Mouse (Mus musculus): ENCODE data around the gene Slc12a3. TPM values are rescaled to one million over a fixed set of nuclear protein-coding genes. Genes with fewer than 3 reads are reported as not detected.

Slc12a3 gene
- 0.06 TPM in 1 of 2 replicates, not detected in the other for polyA plus RNA-seq (2014; fragmentation: Nextera tagmentation; extraction: Ambion mirVana)

DNA sequence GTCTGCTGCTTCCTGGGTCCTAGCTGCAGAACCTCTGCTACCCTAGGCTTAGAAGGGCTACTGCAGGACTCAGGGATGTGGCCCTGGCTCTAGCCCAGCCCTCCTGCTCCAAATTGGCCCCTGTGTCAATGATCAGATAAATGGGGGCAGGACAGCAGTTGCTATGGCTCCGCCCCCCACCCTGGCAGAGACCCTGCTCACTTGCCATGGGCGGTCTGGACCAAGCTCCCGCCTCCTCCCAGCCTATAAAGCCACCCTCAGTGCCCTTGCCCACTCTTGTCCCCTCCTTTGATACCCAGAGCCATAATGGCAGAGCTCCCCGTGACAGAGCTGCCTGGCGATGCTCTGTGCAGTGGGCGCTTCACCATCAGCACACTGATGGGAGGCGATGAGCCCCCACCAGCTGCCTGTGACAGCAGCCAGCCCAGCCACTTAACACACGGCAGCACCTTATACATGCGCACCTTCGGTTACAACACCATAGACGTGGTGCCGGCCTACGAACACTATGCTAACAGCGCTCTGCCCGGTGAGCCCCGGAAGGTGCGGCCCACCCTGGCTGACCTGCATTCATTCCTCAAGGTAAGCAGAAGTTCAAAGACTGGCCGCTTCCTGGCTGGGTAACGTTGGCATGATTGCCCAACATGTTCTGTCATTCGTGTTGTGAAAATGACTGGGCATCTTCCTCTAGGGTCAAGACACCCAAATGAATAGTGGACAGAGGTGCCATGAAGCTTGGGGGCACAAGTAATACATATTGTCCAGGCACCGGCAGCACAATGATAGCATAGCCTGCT lies at the start of gene Slc12a3:
Gene Slc12a3, plus strand, starts transcription at position 270 of the 797 bp plus-strand sequence.
- H3K4me1 ChIP-seq (replicated peaks; ENCODE audit: control insufficient read depth, insufficient read depth, low read length): no peaks in the 10 kb centered on the region
- H3K36me3 ChIP-seq (ENCODE audit: control insufficient read depth, insufficient read depth, low read length): no peaks in the 10 kb centered on the region
- ATAC-seq (ENCODE audit: low FRiP score) (no peak), DNase-seq (ENCODE audit: low spot score) (no peak)
- H3K9ac ChIP-seq (ENCODE audit: low read depth, low read length): no peak within 1 kb of the TSS
- no peaks in the 10 kb centered on the region for H3K9me3 ChIP-seq (ENCODE audit: control insufficient read depth, low read length)
- H3K4me2 ChIP-seq (replicated peaks; ENCODE audit: low read depth, low read length): no peak within 1 kb of the TSS
- WGBS: 81% methylated on average over 21 of the region's 21 CpGs
- no peaks in the 10 kb centered on the region for H3K27me3 ChIP-seq (ENCODE audit: control insufficient read depth, insufficient read depth, low read length)
- H3K27ac ChIP-seq (ENCODE audit: low read depth, low read length): no peak within 1 kb of the TSS
- no peak within 1 kb of the TSS for H3K4me3 ChIP-seq (ENCODE audit: low read depth, low read length)

DNA sequence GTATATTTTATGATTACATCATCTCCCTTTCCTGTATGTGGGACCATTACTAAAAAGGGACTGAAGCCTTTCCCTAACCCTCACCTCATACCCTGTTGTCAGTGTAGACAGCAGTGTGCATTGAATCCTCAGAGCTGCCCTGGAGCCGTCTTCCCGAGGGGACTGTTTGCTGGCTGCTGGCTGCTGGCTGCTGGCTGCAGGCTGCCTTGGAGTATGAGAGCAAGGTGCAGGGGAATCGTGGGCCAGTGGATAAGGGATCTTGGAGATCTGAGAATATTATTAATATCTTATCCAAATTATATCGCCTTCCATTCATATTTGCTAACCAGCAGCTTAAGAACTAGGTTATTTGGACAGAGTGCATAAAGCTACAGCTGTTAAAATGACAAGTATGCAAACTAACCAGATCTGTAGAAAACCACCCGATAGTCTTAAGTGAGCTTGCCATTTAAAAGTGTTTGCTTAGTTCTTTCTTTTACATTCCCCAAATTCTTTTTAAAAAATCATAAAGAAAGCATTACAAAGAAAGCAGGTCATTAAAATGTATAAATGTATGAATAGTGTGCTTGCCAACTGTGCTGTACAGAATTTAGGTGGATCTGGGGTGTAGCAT lies 48.9 kb upstream of the Slc12a3 start:
- DNase-seq (ENCODE audit: low spot score) (no peak), ATAC-seq (ENCODE audit: low FRiP score) (no peak)
- no peak overlapping the region for H3K4me3 ChIP-seq (ENCODE audit: low read depth, low read length)
- H3K27ac ChIP-seq (ENCODE audit: low read depth, low read length): no peak overlapping the region
- 83% methylated on average over 5 of the region's 5 CpGs for WGBS
- H3K36me3 ChIP-seq (ENCODE audit: control insufficient read depth, insufficient read depth, low read length): no peaks in the 10 kb centered on the region
- H3K4me1 ChIP-seq (replicated peaks; ENCODE audit: control insufficient read depth, insufficient read depth, low read length): no peaks in the 10 kb centered on the region
- H3K4me2 ChIP-seq (replicated peaks; ENCODE audit: low read depth, low read length): no peak overlapping the region
- no peaks in the 10 kb centered on the region for H3K9me3 ChIP-seq (ENCODE audit: control insufficient read depth, low read length)
- no peak overlapping the region for H3K9ac ChIP-seq (ENCODE audit: low read depth, low read length)
- H3K27me3 ChIP-seq (ENCODE audit: control insufficient read depth, insufficient read depth, low read length): no peaks in the 10 kb centered on the region

DNA sequence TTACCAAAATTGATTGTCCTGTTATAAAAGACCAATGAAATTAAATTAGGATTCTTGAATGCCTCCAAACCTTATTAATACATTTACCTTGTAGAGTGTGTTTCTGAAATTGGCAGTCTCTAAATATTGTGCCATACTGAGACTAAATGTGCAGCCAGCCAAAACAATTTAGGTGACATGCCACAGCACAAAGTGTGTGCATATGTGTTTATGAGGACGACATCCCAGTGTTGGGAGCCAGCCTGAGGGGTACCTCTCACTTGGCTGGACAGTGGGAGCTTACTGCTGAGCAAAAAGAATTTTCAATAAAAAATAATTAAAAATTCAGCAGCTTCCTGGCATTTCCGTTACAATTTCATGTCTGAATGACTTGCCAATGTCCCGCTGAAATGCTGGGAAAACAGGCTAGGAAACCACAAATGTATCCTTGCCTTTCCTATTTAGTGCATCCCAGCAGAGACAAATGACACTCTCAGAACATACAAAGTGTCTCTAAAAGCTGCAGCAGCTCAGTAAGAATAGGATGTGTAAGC lies 46.5 kb upstream of the Slc12a3 start:
- Histone ChIP-seq H3K9ac (ENCODE audit: low read depth, low read length) (no peak overlapping the region), H3K4me1 (replicated peaks; ENCODE audit: control insufficient read depth, insufficient read depth, low read length) (no peaks in the 10 kb centered on the region), H3K4me2 (replicated peaks; ENCODE audit: low read depth, low read length) (no peak overlapping the region), H3K4me3 (ENCODE audit: low read depth, low read length) (no peak overlapping the region), H3K9me3 (ENCODE audit: control insufficient read depth, low read length) (no peaks in the 10 kb centered on the region), H3K27me3 (ENCODE audit: control insufficient read depth, insufficient read depth, low read length) (no peaks in the 10 kb centered on the region), H3K27ac (ENCODE audit: low read depth, low read length) (no peak overlapping the region), H3K36me3 (ENCODE audit: control insufficient read depth, insufficient read depth, low read length) (no peaks in the 10 kb centered on the region)
- no peak for ATAC-seq (ENCODE audit: low FRiP score)
- WGBS: 93% methylated on average over 3 of the region's 3 CpGs
- DNase-seq (ENCODE audit: low spot score): no peak

DNA sequence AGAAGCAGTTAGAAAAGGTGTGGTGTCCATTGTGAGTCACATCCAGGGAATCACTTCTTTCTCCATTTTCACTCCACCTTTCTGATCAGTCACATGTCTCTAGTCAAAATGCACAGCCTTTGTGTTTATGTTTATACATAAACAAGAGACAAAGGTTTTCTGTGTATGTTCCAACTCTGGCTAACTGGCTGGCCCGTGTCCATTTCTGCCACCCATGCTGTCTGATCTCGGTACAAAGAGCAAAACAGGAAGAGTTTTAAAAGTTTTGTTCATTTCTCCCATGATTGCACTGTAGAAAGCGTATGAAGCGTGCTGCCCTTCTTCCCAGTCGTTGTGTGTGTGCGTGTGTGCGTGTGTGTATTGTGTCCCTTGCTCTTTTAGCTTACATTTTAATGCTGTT lies 44.8 kb upstream of the Slc12a3 start:
- no peak for DNase-seq (ENCODE audit: low spot score)
- Histone ChIP-seq H3K4me2 (replicated peaks; ENCODE audit: low read depth, low read length) (no peak overlapping the region), H3K9ac (ENCODE audit: low read depth, low read length) (no peak overlapping the region), H3K27me3 (ENCODE audit: control insufficient read depth, insufficient read depth, low read length) (no peaks in the 10 kb centered on the region), H3K4me1 (replicated peaks; ENCODE audit: control insufficient read depth, insufficient read depth, low read length) (no peaks in the 10 kb centered on the region), H3K9me3 (ENCODE audit: control insufficient read depth, low read length) (no peaks in the 10 kb centered on the region), H3K4me3 (ENCODE audit: low read depth, low read length) (no peak overlapping the region), H3K36me3 (ENCODE audit: control insufficient read depth, insufficient read depth, low read length) (no peaks in the 10 kb centered on the region), H3K27ac (ENCODE audit: low read depth, low read length) (no peak overlapping the region)
- WGBS: 91% methylated on average over 7 of the region's 7 CpGs
- ATAC-seq (ENCODE audit: low FRiP score): no peak

DNA sequence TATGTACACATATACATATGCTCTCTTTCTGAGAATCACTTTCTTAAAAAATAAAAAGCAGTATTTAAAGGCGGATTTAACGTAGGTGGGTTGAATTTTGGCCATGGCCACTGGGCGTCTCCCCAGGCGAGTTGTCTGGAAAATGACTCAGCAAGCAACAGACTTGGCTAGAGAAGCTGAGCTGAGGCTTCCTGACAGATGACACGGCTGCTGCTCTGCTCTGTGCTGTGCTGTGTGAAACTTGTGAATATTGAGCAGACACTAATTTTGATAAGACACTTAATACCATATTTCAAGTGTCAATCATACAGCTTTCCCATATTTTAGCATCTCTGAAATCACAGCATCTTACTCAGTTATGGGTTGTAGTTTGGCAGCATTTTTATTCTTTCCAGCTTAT lies 38.4 kb upstream of the Slc12a3 start:
- DNase-seq (ENCODE audit: low spot score) (no peak), ATAC-seq (ENCODE audit: low FRiP score) (no peak)
- H3K9ac ChIP-seq (ENCODE audit: low read depth, low read length): no peak overlapping the region
- H3K9me3 ChIP-seq (ENCODE audit: control insufficient read depth, low read length): no peaks in the 10 kb centered on the region
- H3K27ac ChIP-seq (ENCODE audit: low read depth, low read length): no peak overlapping the region
- WGBS: 93% methylated on average over 5 of the region's 5 CpGs
- no peaks in the 10 kb centered on the region for H3K36me3 ChIP-seq (ENCODE audit: control insufficient read depth, insufficient read depth, low read length)
- H3K4me3 ChIP-seq (ENCODE audit: low read depth, low read length): no peak overlapping the region
- no peaks in the 10 kb centered on the region for H3K4me1 ChIP-seq (replicated peaks; ENCODE audit: control insufficient read depth, insufficient read depth, low read length)
- H3K27me3 ChIP-seq (ENCODE audit: control insufficient read depth, insufficient read depth, low read length): no peaks in the 10 kb centered on the region
- H3K4me2 ChIP-seq (replicated peaks; ENCODE audit: low read depth, low read length): no peak overlapping the region

DNA sequence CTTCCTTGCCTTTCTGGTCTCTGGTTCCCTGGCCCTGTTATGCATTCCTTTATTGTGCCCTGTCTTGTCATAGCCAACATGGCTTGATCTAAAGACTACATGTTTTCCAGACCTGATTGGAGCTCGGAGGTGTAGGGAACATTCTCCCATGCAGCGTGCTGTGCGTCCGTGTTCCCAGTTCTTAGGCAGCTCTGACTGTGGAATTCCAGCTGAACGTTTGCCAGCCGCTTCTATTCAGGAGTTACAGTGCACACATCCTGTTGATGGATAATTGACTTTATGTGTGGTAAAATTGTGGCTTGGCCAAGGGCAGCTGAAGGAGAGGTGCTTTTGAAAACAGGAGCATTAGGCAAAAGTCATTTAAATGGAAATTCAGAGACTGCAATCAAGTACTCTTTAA lies 36.9 kb upstream of the Slc12a3 start:
- Histone ChIP-seq H3K27me3 (ENCODE audit: control insufficient read depth, insufficient read depth, low read length) (no peaks in the 10 kb centered on the region), H3K27ac (ENCODE audit: low read depth, low read length) (no peak overlapping the region), H3K4me1 (replicated peaks; ENCODE audit: control insufficient read depth, insufficient read depth, low read length) (no peaks in the 10 kb centered on the region), H3K36me3 (ENCODE audit: control insufficient read depth, insufficient read depth, low read length) (no peaks in the 10 kb centered on the region), H3K4me2 (replicated peaks; ENCODE audit: low read depth, low read length) (no peak overlapping the region), H3K4me3 (ENCODE audit: low read depth, low read length) (no peak overlapping the region), H3K9ac (ENCODE audit: low read depth, low read length) (no peak overlapping the region), H3K9me3 (ENCODE audit: control insufficient read depth, low read length) (no peaks in the 10 kb centered on the region)
- no peak for DNase-seq (ENCODE audit: low spot score)
- no peak for ATAC-seq (ENCODE audit: low FRiP score)
- 91% methylated on average over 6 of the region's 6 CpGs for WGBS

DNA sequence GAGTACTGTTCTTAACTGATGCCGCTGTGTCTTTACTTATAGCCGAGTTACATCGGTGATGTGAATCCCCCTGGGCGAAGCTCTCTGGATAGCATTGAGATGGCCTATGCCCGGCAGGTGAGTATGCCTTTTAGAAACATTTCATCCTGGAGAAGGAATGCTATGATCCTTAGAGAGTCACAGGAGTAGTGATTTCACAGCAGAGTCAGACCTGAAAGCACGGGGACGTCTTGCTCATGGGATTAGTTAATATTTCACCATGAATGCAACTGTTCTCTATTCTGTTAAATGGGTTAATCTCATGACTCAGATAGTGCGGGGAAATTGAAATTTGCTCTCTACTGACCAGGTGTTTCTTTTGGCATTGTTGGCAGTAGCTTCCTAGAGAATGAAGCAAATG lies 36.4 kb upstream of the Slc12a3 start:
- no peak for ATAC-seq (ENCODE audit: low FRiP score)

DNA sequence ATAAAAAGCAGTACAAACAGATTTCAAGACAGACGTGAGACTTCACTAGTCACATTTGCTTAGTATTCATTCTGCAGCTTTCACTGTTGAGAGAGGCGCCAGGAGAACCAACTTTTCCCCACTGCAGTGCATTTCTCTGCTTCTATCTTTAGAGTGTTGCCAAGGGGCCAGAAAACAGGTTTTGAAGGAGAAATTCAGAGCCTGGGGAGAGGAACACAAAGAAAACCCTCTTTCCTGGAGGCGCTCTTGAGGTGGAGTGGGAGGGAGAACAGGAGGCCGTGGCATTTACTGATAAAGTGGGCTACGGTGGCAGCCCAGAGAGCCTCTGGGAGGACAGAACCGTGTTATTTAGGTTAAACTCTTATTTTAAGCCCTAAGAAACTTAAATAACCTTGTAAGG lies 33.3 kb upstream of the Slc12a3 start:
- Histone ChIP-seq H3K36me3 (ENCODE audit: control insufficient read depth, insufficient read depth, low read length) (no peaks in the 10 kb centered on the region), H3K4me3 (ENCODE audit: low read depth, low read length) (no peak overlapping the region), H3K9me3 (ENCODE audit: control insufficient read depth, low read length) (no peaks in the 10 kb centered on the region), H3K4me1 (replicated peaks; ENCODE audit: control insufficient read depth, insufficient read depth, low read length) (no peaks in the 10 kb centered on the region), H3K27me3 (ENCODE audit: control insufficient read depth, insufficient read depth, low read length) (no peaks in the 10 kb centered on the region), H3K27ac (ENCODE audit: low read depth, low read length) (no peak overlapping the region), H3K4me2 (replicated peaks; ENCODE audit: low read depth, low read length) (no peak overlapping the region), H3K9ac (ENCODE audit: low read depth, low read length) (no peak overlapping the region)
- ATAC-seq (ENCODE audit: low FRiP score): no peak
- DNase-seq (ENCODE audit: low spot score): no peak
- WGBS: 79% methylated on average over 6 of the region's 6 CpGs

More for the DNA sequence above, 36.4 kb upstream of the Slc12a3 start:
- no peak overlapping the region for H3K9ac ChIP-seq (ENCODE audit: low read depth, low read length)
- no peak for DNase-seq (ENCODE audit: low spot score)
- H3K9me3 ChIP-seq (ENCODE audit: control insufficient read depth, low read length): no peaks in the 10 kb centered on the region
- H3K36me3 ChIP-seq (ENCODE audit: control insufficient read depth, insufficient read depth, low read length): no peaks in the 10 kb centered on the region
- 93% methylated on average over 8 of the region's 8 CpGs for WGBS
- H3K4me1 ChIP-seq (replicated peaks; ENCODE audit: control insufficient read depth, insufficient read depth, low read length): no peaks in the 10 kb centered on the region
- no peak overlapping the region for H3K4me2 ChIP-seq (replicated peaks; ENCODE audit: low read depth, low read length)
- no peak overlapping the region for H3K27ac ChIP-seq (ENCODE audit: low read depth, low read length)
- H3K27me3 ChIP-seq (ENCODE audit: control insufficient read depth, insufficient read depth, low read length): no peaks in the 10 kb centered on the region
- H3K4me3 ChIP-seq (ENCODE audit: low read depth, low read length): no peak overlapping the region

All from hindbrain, embryonic 11.5 days (tissue).